Mouse (Mus musculus): Measurements from ENCODE around the gene Zcchc2.

GRCm38 (mm10) chr1:106031908-106032307 is 41.7 kb downstream of the Zcchc2 start:
- TF ChIP-seq TAL1 (IDR thresholded peaks at IDR 0.05; ENCODE audit: low read length) (no peak), GATA1 (IDR thresholded peaks at IDR 0.05; ENCODE audit: low read length) (no peak)

Data from erythroblast, embryonic 14.5 days (primary cell).